Mouse (Mus musculus) liver, embryonic 14.5 days (tissue): ENCODE results near the gene Camsap3.

Source experiments
- CTCF ChIP-seq: IDR thresholded peaks from 2 replicates; pipeline ENCODE4 v1.5.1; 2016; ENCODE audit warnings: antibody characterized with exemption, low read depth, control low read depth
- EP300 ChIP-seq: IDR thresholded peaks from 2 replicates; pipeline ENCODE4 v1.6.1; 2016; ENCODE audit warnings: antibody characterized with exemption, low read depth

DNA sequence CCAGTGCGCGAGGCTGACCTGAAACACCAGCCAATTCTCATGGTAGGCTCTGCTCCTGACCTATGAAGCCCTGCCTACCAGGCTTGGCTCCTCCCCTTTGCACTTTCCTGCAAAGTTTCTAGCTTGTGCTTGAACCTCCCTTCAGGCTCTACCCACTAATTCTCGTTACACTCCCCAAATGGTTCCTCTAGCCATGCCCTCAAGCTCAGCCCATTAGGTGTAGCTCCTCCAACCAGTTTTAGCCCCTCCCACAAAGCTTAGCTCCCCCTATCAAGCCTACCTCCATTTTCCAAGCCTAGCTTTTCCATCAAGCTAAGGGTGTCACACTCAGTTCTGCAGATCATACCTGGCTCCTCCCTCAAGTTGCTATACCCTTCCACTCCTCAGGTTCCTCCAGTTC is 11.0 kb downstream of the Camsap3 start:
- TF ChIP-seq CTCF (no peak), EP300 (no peak)
